Mouse (Mus musculus) forebrain, embryonic 12.5 days (tissue): Measurements from ENCODE around the gene Slc2a4. TPM values are rescaled to one million over a fixed set of nuclear protein-coding genes. Genes with fewer than 3 reads are reported as not detected.

Experiments used
- ATAC-seq: fragments of 200-750 bp; cut with Nextera tagmentation; 2 replicates; pipeline ENCODE4 v1.8.0; 2017; ENCODE audit warnings: moderate TSS enrichment; ENCODE audit not compliant: low FRiP score
- H3K27ac ChIP-seq: fragments of 300-500 bp; sonication (generic); 2 replicates; pipeline ENCODE4 v1.5.1; 2016; ENCODE audit warnings: mild to moderate bottlenecking
- H3K27me3 ChIP-seq: fragments of 300-500 bp; sonication (generic); 2 replicates; pipeline ENCODE4 v1.6.1; 2016; ENCODE audit warnings: mild to moderate bottlenecking
- H3K36me3 ChIP-seq: fragments of 300-500 bp; sonication (generic); replicated peaks from 2 replicates; pipeline ENCODE4 v1.6.1; 2016; ENCODE audit warnings: mild to moderate bottlenecking
- H3K4me1 ChIP-seq: fragments of 300-500 bp; sonication (generic); 2 replicates; pipeline ENCODE4 v1.6.1; 2016
- H3K4me2 ChIP-seq: fragments of 300-500 bp; sonication (generic); 2 replicates; pipeline ENCODE4 v1.6.1; 2016; ENCODE audit warnings: mild to moderate bottlenecking, moderate library complexity
- H3K4me3 ChIP-seq: fragments of 300-500 bp; sonication (generic); replicated peaks from 2 replicates; pipeline ENCODE4 v1.5.1; 2016; ENCODE audit warnings: mild to moderate bottlenecking
- H3K9ac ChIP-seq: fragments of 300-500 bp; sonication (generic); 2 replicates; pipeline ENCODE4 v1.6.1; 2016; ENCODE audit warnings: mild to moderate bottlenecking
- H3K9me3 ChIP-seq: fragments of 300-500 bp; sonication (generic); 2 replicates; pipeline ENCODE4 v1.6.1; 2016
- WGBS: fragments of 180-500 bp; shearing (Covaris S2); methylation state at CpG from one replicate; pipeline ENCODE4 v1.1.7; 2016; 5-methylcytosine and 5-hydroxymethylcytosine counted together
- polyA plus RNA-seq: library from polyadenylated mRNA; unstranded; fragments of >200 nt; fragmentation: Nextera tagmentation; extraction: Ambion mirVana; gene quantifications from 2 replicates; pipeline ENCODE4 v1.2.1, GENCODE M21; 2016

The Slc2a4 gene
- polyA plus RNA-seq, 1 experiment from 2014 or later, result 13.3 TPM

- H3K9ac ChIP-seq, result peak within 1 kb of the TSS; percentile 90
- peak within 1 kb of the TSS; percentile 100 for H3K4me2 ChIP-seq
- peak; percentile 87 for ATAC-seq
- WGBS, result 1% methylated on average over 61 of the region's 61 CpGs
- no peaks in the 10 kb centered on the region for H3K27me3 ChIP-seq
- peaks cover 89% of the 10 kb centered on the region for H3K36me3 ChIP-seq
- H3K9me3 ChIP-seq, result no peaks in the 10 kb centered on the region
- H3K27ac ChIP-seq, result peak within 1 kb of the TSS; percentile 90
- peaks cover 34% of the 10 kb centered on the region for H3K4me1 ChIP-seq
- peak within 1 kb of the TSS; percentile 89 for H3K4me3 ChIP-seq
Measured at GRCm38 (mm10) chr11:69913554-69914371, 34.2 kb downstream of the Slc2a4 start, which contains the start of gene Gps2. TSS of gene Gps2 (plus strand) at chr11:69913888.

GRCm38 (mm10) chr11:69912716-69913530, 35.1 kb downstream of the Slc2a4 start:
- ATAC-seq, result peak; percentile 21
- WGBS, result 81% methylated on average over 15 of the region's 15 CpGs
- Histone ChIP-seq H3K27ac (peak overlapping the region; percentile 90), H3K36me3 (peaks cover 89% of the 10 kb centered on the region), H3K4me3 (peak overlapping the region; percentile 89), H3K27me3 (no peaks in the 10 kb centered on the region), H3K9ac (peak overlapping the region; percentile 90), H3K4me2 (peak overlapping the region; percentile 100), H3K4me1 (peaks cover 32% of the 10 kb centered on the region), H3K9me3 (no peaks in the 10 kb centered on the region)

- Histone ChIP-seq H3K4me2 (no peak overlapping the region), H3K36me3 (peaks cover 89% of the 10 kb centered on the region), H3K9ac (no peak overlapping the region), H3K9me3 (no peaks in the 10 kb centered on the region), H3K27ac (no peak overlapping the region), H3K4me3 (no peak overlapping the region), H3K4me1 (peaks cover 32% of the 10 kb centered on the region), H3K27me3 (no peaks in the 10 kb centered on the region)
- no peak for ATAC-seq
- 95% methylated on average over 6 of the region's 6 CpGs for WGBS
Measured at GRCm38 (mm10) chr11:69911701-69912100, 36.3 kb downstream of the Slc2a4 start.

GRCm38 (mm10) chr11:69910781-69911560, 37.0 kb downstream of the Slc2a4 start:
- WGBS, result 95% methylated on average over 17 of the region's 17 CpGs
- Histone ChIP-seq H3K27ac (no peak overlapping the region), H3K4me1 (peaks cover 28% of the 10 kb centered on the region), H3K9me3 (no peaks in the 10 kb centered on the region), H3K36me3 (peaks cover 89% of the 10 kb centered on the region), H3K4me2 (no peak overlapping the region), H3K9ac (no peak overlapping the region), H3K4me3 (no peak overlapping the region), H3K27me3 (no peaks in the 10 kb centered on the region)
- no peak for ATAC-seq

- Histone ChIP-seq H3K4me1 (peaks cover 21% of the 10 kb centered on the region), H3K27ac (no peak overlapping the region), H3K36me3 (peaks cover 89% of the 10 kb centered on the region), H3K4me3 (no peak overlapping the region), H3K27me3 (no peaks in the 10 kb centered on the region), H3K9me3 (no peaks in the 10 kb centered on the region), H3K4me2 (no peak overlapping the region), H3K9ac (no peak overlapping the region)
- 95% methylated on average over 8 of the region's 8 CpGs for WGBS
- ATAC-seq, result no peak
Measured at GRCm38 (mm10) chr11:69910177-69910576, 37.8 kb downstream of the Slc2a4 start.

GRCm38 (mm10) chr11:69909174-69909573, 38.8 kb downstream of the Slc2a4 start:
- Histone ChIP-seq H3K9ac (no peak overlapping the region), H3K27me3 (no peaks in the 10 kb centered on the region), H3K36me3 (peaks cover 94% of the 10 kb centered on the region), H3K9me3 (no peaks in the 10 kb centered on the region), H3K4me2 (no peak overlapping the region), H3K4me3 (no peak overlapping the region), H3K27ac (no peak overlapping the region), H3K4me1 (peaks cover 11% of the 10 kb centered on the region)
- WGBS, result 89% methylated on average over 5 of the region's 5 CpGs
- no peak for ATAC-seq

- peaks cover 11% of the 10 kb centered on the region for H3K4me1 ChIP-seq
Measured at GRCm38 (mm10) chr11:69908645-69909044, 39.3 kb downstream of the Slc2a4 start.

GRCm38 (mm10) chr11:69904311-69904710, 43.7 kb downstream of the Slc2a4 start:
- H3K36me3 ChIP-seq, result peaks cover 65% of the 10 kb centered on the region
- H3K9me3 ChIP-seq, result no peaks in the 10 kb centered on the region
- H3K4me3 ChIP-seq, result 0 out of 2 replicates have a peak overlapping the region, but pooled peaks have one; percentile 1
- H3K27ac ChIP-seq, result no peak overlapping the region
- H3K27me3 ChIP-seq, result no peaks in the 10 kb centered on the region
- peaks cover 23% of the 10 kb centered on the region for H3K4me1 ChIP-seq
- no peak for ATAC-seq
- H3K9ac ChIP-seq, result no peak overlapping the region
- H3K4me2 ChIP-seq, result no peak overlapping the region
- 97% methylated on average over 9 of the region's 9 CpGs for WGBS

More at GRCm38 (mm10) chr11:69908645-69909044, 39.3 kb downstream of the Slc2a4 start:
- Histone ChIP-seq H3K9ac (no peak overlapping the region), H3K4me3 (no peak overlapping the region), H3K9me3 (no peaks in the 10 kb centered on the region), H3K4me2 (no peak overlapping the region), H3K36me3 (peaks cover 99% of the 10 kb centered on the region), H3K27me3 (no peaks in the 10 kb centered on the region), H3K27ac (no peak overlapping the region)
- no peak for ATAC-seq
- 94% methylated on average over 11 of the region's 11 CpGs for WGBS

GRCm38 (mm10) chr11:69902972-69903371, 45.0 kb downstream of the Slc2a4 start:
- WGBS, result 85% methylated on average over 13 of the region's 13 CpGs

GRCm38 (mm10) chr11:69901993-69902392, 46.0 kb downstream of the Slc2a4 start:
- WGBS, result under 1% methylated on average over 30 of the region's 39 CpGs
- no peaks in the 10 kb centered on the region for H3K27me3 ChIP-seq
- ATAC-seq, result 0 out of 2 replicates have a peak, but pooled peaks have one; percentile 5
- H3K9ac ChIP-seq, result peak overlapping the region; percentile 94
- peaks cover 37% of the 10 kb centered on the region for H3K4me1 ChIP-seq
- peak overlapping the region; percentile 98 for H3K27ac ChIP-seq
- peak overlapping the region; percentile 96 for H3K4me3 ChIP-seq
- peaks cover 46% of the 10 kb centered on the region for H3K36me3 ChIP-seq
- no peaks in the 10 kb centered on the region for H3K9me3 ChIP-seq
- peak overlapping the region; percentile 93 for H3K4me2 ChIP-seq

More at GRCm38 (mm10) chr11:69902972-69903371, 45.0 kb downstream of the Slc2a4 start:
- Histone ChIP-seq H3K9ac (peak overlapping the region; percentile 94), H3K36me3 (peaks cover 51% of the 10 kb centered on the region), H3K4me1 (peaks cover 36% of the 10 kb centered on the region), H3K9me3 (no peaks in the 10 kb centered on the region), H3K4me3 (peak overlapping the region; percentile 96), H3K4me2 (peak overlapping the region; percentile 93), H3K27ac (no peak overlapping the region), H3K27me3 (no peaks in the 10 kb centered on the region)
- ATAC-seq, result no peak

- peak overlapping the region; percentile 93 for H3K4me2 ChIP-seq
- no peaks in the 10 kb centered on the region for H3K9me3 ChIP-seq
- ATAC-seq, result peak; percentile 81
- H3K27me3 ChIP-seq, result no peaks in the 10 kb centered on the region
- peak overlapping the region; percentile 96 for H3K4me3 ChIP-seq
- H3K36me3 ChIP-seq, result peaks cover 40% of the 10 kb centered on the region
- peaks cover 37% of the 10 kb centered on the region for H3K4me1 ChIP-seq
- 0% methylated on average over 42 of the region's 42 CpGs for WGBS
- H3K27ac ChIP-seq, result peak overlapping the region; percentile 98
- H3K9ac ChIP-seq, result peak overlapping the region; percentile 94
Measured at GRCm38 (mm10) chr11:69901406-69901846, 46.6 kb downstream of the Slc2a4 start.
